Mouse (Mus musculus) T-helper 17 cell (primary cell): ENCODE data around the gene Ppp6r3.

Experiments
- in situ Hi-C, 2 experiments: fragments of 300-600 bp; cut with MboI, MseI; formaldehyde crosslinking; loops; 1 replicate in 1 of 2; 2 replicates in 1 of 2; pipeline ENCODE4 v1.15.1; 2025; ENCODE audit warnings: high pct_unique_total_duplicates in 2 of 2

Gene Ppp6r3

GRCm38 (mm10) chr19:3436840-3437239 lies 138.7 kb downstream of the Ppp6r3 start:
- in situ Hi-C loops, result no loop called here

GRCm38 (mm10) chr19:3435824-3436223 lies 139.7 kb downstream of the Ppp6r3 start:
- in situ Hi-C loops, result no loop called here

GRCm38 (mm10) chr19:3434641-3435040 lies 140.9 kb downstream of the Ppp6r3 start:
- in situ Hi-C loops, result loop anchor here in 1 of 2 experiments (5.0 kb wide), 1 partner anchor 77 kb away; no protein-coding TSS in a partner anchor

GRCm38 (mm10) chr19:3434124-3434523 lies 141.4 kb downstream of the Ppp6r3 start:
- in situ Hi-C loops, result loop anchor here in 1 of 2 experiments (5.0 kb wide), 1 partner anchor 77 kb away; no protein-coding TSS in a partner anchor

GRCm38 (mm10) chr19:3431969-3432368 lies 143.6 kb downstream of the Ppp6r3 start:
- in situ Hi-C loops, result loop anchor here in 1 of 2 experiments (5.0 kb wide), 1 partner anchor 75 kb away; no protein-coding TSS in a partner anchor

GRCm38 (mm10) chr19:3431066-3431465 lies 144.5 kb downstream of the Ppp6r3 start:
- in situ Hi-C loops, result loop anchor here in 1 of 2 experiments (5.0 kb wide), 1 partner anchor 74 kb away; no protein-coding TSS in a partner anchor

DNA sequence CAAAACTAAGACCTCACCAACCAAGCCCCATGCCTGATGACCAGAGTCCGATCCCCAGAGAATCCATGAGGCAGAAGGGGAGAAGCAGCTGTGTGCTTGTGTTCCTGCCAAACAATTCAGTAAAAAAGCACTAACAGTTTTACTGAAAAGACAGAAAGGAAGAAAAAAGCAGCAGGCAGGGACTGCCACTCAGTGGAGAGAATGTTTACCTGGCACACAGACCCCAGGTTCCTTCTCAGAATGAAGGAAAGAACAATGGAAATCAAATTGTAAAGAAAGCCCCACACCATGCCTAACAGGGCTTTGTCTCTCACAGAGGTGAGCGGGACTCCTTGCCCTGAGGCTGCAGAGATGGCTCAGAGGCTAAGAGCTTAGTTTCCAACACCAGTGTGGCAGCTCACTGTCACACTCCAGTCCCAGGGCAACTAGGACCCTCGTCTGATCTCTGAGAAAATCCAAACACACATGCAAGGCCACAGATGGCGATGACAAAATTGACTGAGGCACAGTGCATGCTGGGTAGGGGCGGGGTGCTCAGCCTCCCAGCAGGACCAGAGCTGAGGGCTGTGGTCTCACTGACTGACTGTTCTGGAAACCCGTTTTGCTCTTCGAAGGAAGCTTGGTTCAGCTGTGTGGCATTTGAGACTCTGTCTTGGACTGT lies 146.3 kb downstream of the Ppp6r3 start:
- in situ Hi-C loops, result no loop called here

- in situ Hi-C loops, result no loop called here
Observed at GRCm38 (mm10) chr19:3428057-3428830, 147.3 kb downstream of the Ppp6r3 start.

DNA sequence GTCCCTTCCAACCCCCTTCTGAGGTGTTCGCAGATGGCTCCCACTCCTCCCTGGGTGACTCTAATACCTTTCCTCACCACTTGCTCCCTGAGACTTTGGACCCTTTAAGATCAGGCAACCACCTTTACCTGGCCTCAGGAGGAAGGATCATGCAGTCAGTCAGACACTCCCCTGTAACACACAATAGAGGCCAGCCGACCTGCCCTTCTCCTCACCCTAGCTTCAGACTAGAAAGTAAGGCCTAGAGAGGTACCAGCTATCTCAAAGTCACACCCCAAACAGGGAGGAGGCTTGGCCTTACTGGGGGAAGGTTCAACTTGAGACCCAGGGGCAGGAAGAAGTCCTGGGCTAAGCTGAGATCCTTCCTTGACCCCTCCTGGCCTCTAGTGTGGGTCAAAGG lies 151.3 kb downstream of the Ppp6r3 start:
- in situ Hi-C loops, result no loop called here

- in situ Hi-C loops, result no loop called here
Observed at GRCm38 (mm10) chr19:3422981-3423380, 152.6 kb downstream of the Ppp6r3 start.

DNA sequence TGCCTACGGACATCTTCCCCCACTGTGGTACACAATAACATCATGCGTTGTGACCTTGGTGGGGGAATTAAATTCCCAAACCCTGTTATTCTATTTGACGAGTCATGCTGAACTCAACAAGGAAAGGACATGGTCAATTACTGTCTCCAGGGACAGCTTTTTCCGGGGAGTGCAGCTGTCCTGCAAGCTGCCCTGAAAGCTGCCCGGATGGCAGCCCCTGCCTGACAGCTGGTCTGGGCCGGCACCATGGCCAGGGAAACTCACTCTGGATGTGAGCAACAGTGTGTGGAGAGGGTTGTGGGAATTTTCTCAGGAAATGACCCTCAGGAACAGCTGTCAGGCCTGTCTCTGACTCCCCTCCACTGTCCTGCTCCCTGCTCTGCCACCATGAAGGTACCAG lies 153.1 kb downstream of the Ppp6r3 start:
- in situ Hi-C loops, result no loop called here

- in situ Hi-C loops, result no loop called here
Observed at GRCm38 (mm10) chr19:3419251-3419650, 156.3 kb downstream of the Ppp6r3 start.

- in situ Hi-C loops, result no loop called here
Observed at GRCm38 (mm10) chr19:3414268-3414733, 161.2 kb downstream of the Ppp6r3 start, which contains the start of gene Gal. Gal (minus strand) TSS chr19:3414544.

DNA sequence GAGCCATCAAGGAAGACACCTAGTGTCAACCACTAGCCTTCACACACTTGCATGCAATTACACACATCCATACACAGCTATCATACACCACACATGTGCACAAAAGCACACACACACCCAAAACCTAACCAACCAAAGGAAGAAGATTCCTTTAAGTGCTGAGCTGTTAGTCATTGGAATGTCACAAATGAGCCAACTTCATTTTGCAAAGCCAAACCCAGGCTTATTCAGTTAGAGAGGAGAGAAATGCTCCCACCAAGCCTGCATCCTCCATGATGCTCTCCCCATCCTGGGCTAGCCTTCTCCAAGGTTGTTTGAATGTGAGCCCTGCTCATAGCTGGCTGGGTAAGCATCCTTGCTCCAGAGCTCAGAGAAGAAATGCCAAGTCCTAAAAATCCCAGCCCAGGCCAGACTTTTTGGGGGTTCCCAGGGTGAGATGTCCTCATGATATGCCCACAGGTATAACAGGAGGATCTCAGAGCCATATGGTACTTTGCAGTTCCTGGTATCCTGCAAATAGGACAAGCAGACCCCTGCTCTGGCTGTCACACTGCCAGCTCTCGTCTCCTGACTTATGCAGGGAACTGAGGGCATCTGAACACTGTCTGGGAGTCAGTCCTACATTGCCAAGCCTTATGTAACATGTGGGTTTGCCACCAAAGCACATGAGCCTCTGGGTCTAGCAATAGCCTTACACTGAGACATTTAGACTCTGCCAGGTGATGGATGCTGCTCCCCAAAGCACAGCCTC lies 169.8 kb downstream of the Ppp6r3 start:
- in situ Hi-C loops, result no loop called here
